Mouse (Mus musculus): Measurements from ENCODE around the gene Sh2d4b. TPM values are rescaled to one million over a fixed set of nuclear protein-coding genes. Genes with fewer than 3 reads are reported as not detected.

Sh2d4b gene
- polyA plus RNA-seq, 1 experiment, result 0.09 TPM

- Histone ChIP-seq H3K4me3 (ENCODE audit: insufficient read depth, poor library complexity, severe bottlenecking) (no peak overlapping the region), H3K79me3 (ENCODE audit: low read depth) (peaks cover 46% of the 10 kb centered on the region), H3K36me3 (ENCODE audit: control insufficient read depth, insufficient read depth) (peaks cover 10% of the 10 kb centered on the region), H3K27me3 (ENCODE audit: control insufficient read depth, insufficient read depth, insufficient read length) (no peaks in the 10 kb centered on the region), H3K79me2 (ENCODE audit: control insufficient read depth, insufficient read depth) (peaks cover 99% of the 10 kb centered on the region), H3ac (ENCODE audit: control insufficient read depth, insufficient read length, low read depth) (no peak overlapping the region)
- TF ChIP-seq MAX (IDR thresholded peaks at IDR 0.05) (no peak), CEBPB (IDR thresholded peaks at IDR 0.05; ENCODE audit: low read depth) (no peak), CTCF (IDR thresholded peaks at IDR 0.05; ENCODE audit: control insufficient read depth, insufficient read depth, insufficient read length) (no peak), FOSL1 (IDR thresholded peaks at IDR 0.05; ENCODE audit: insufficient read depth, low read length, poor library complexity, severe bottlenecking) (no peak), MYOG (IDR thresholded peaks at IDR 0.05; ENCODE audit: control insufficient read depth, extremely low read depth, insufficient read length) (no peak), USF1 (IDR thresholded peaks at IDR 0.05; ENCODE audit: low read depth) (no peak), MYOD1 (IDR thresholded peaks at IDR 0.05; ENCODE audit: control insufficient read depth, insufficient read length, low read depth) (no peak)
Observed at GRCm38 (mm10) chr14:40933328-40933727, 40.3 kb upstream of the Sh2d4b start.

GRCm38 (mm10) chr14:40932225-40932624 is 39.2 kb upstream of the Sh2d4b start:
- Histone ChIP-seq H3K36me3 (ENCODE audit: control insufficient read depth, insufficient read depth) (peaks cover 10% of the 10 kb centered on the region), H3K79me2 (ENCODE audit: control insufficient read depth, insufficient read depth) (peaks cover 99% of the 10 kb centered on the region), H3K4me3 (ENCODE audit: insufficient read depth, poor library complexity, severe bottlenecking) (no peak overlapping the region), H3K27me3 (ENCODE audit: control insufficient read depth, insufficient read depth, insufficient read length) (no peaks in the 10 kb centered on the region), H3K79me3 (ENCODE audit: low read depth) (peaks cover 47% of the 10 kb centered on the region), H3ac (ENCODE audit: control insufficient read depth, insufficient read length, low read depth) (no peak overlapping the region)
- TF ChIP-seq USF1 (IDR thresholded peaks at IDR 0.05; ENCODE audit: low read depth), result no peak
- TF ChIP-seq CEBPB (IDR thresholded peaks at IDR 0.05; ENCODE audit: low read depth), result no peak
- no peak for TF ChIP-seq MYOD1 (IDR thresholded peaks at IDR 0.05; ENCODE audit: control insufficient read depth, insufficient read length, low read depth)
- TF ChIP-seq MYOG (IDR thresholded peaks at IDR 0.05; ENCODE audit: control insufficient read depth, extremely low read depth, insufficient read length), result no peak
- TF ChIP-seq FOSL1 (IDR thresholded peaks at IDR 0.05; ENCODE audit: insufficient read depth, low read length, poor library complexity, severe bottlenecking), result no peak
- no peak for TF ChIP-seq MAX (IDR thresholded peaks at IDR 0.05)
- TF ChIP-seq CTCF (IDR thresholded peaks at IDR 0.05; ENCODE audit: control insufficient read depth, insufficient read depth, insufficient read length), result no peak

- TF ChIP-seq MYOD1 (IDR thresholded peaks at IDR 0.05; ENCODE audit: control insufficient read depth, insufficient read length, low read depth), result no peak
- H3K79me2 ChIP-seq (ENCODE audit: control insufficient read depth, insufficient read depth), result peaks cover 99% of the 10 kb centered on the region
Observed at GRCm38 (mm10) chr14:40931115-40931829, 38.2 kb upstream of the Sh2d4b start.

GRCm38 (mm10) chr14:40929943-40930342 is 36.9 kb upstream of the Sh2d4b start:
- peaks cover 96% of the 10 kb centered on the region for H3K79me2 ChIP-seq (ENCODE audit: control insufficient read depth, insufficient read depth)
- TF ChIP-seq USF1 (IDR thresholded peaks at IDR 0.05; ENCODE audit: low read depth) (no peak), MYOD1 (IDR thresholded peaks at IDR 0.05; ENCODE audit: control insufficient read depth, insufficient read length, low read depth) (no peak), FOSL1 (IDR thresholded peaks at IDR 0.05; ENCODE audit: insufficient read depth, low read length, poor library complexity, severe bottlenecking) (no peak), CTCF (IDR thresholded peaks at IDR 0.05; ENCODE audit: control insufficient read depth, insufficient read depth, insufficient read length) (no peak), MAX (IDR thresholded peaks at IDR 0.05) (no peak), CEBPB (IDR thresholded peaks at IDR 0.05; ENCODE audit: low read depth) (no peak), MYOG (IDR thresholded peaks at IDR 0.05; ENCODE audit: control insufficient read depth, extremely low read depth, insufficient read length) (no peak)
- H3K79me3 ChIP-seq (ENCODE audit: low read depth), result peaks cover 31% of the 10 kb centered on the region
- no peaks in the 10 kb centered on the region for H3K27me3 ChIP-seq (ENCODE audit: control insufficient read depth, insufficient read depth, insufficient read length)
- peaks cover 10% of the 10 kb centered on the region for H3K36me3 ChIP-seq (ENCODE audit: control insufficient read depth, insufficient read depth)
- H3ac ChIP-seq (ENCODE audit: control insufficient read depth, insufficient read length, low read depth), result no peak overlapping the region
- no peak overlapping the region for H3K4me3 ChIP-seq (ENCODE audit: insufficient read depth, poor library complexity, severe bottlenecking)

More at GRCm38 (mm10) chr14:40931115-40931829, 38.2 kb upstream of the Sh2d4b start:
- Histone ChIP-seq H3K79me3 (ENCODE audit: low read depth) (peaks cover 41% of the 10 kb centered on the region), H3K27me3 (ENCODE audit: control insufficient read depth, insufficient read depth, insufficient read length) (no peaks in the 10 kb centered on the region), H3K4me3 (ENCODE audit: insufficient read depth, poor library complexity, severe bottlenecking) (no peak overlapping the region), H3K36me3 (ENCODE audit: control insufficient read depth, insufficient read depth) (peaks cover 10% of the 10 kb centered on the region), H3ac (ENCODE audit: control insufficient read depth, insufficient read length, low read depth) (no peak overlapping the region)

- no peak overlapping the region for H3K4me3 ChIP-seq (ENCODE audit: insufficient read depth, poor library complexity, severe bottlenecking)
- TF ChIP-seq MAX (IDR thresholded peaks at IDR 0.05) (no peak), FOSL1 (IDR thresholded peaks at IDR 0.05; ENCODE audit: insufficient read depth, low read length, poor library complexity, severe bottlenecking) (no peak), MYOD1 (IDR thresholded peaks at IDR 0.05; ENCODE audit: control insufficient read depth, insufficient read length, low read depth) (no peak), CEBPB (IDR thresholded peaks at IDR 0.05; ENCODE audit: low read depth) (no peak), MYOG (IDR thresholded peaks at IDR 0.05; ENCODE audit: control insufficient read depth, extremely low read depth, insufficient read length) (no peak), USF1 (IDR thresholded peaks at IDR 0.05; ENCODE audit: low read depth) (no peak), CTCF (IDR thresholded peaks at IDR 0.05; ENCODE audit: control insufficient read depth, insufficient read depth, insufficient read length) (no peak)
- H3K36me3 ChIP-seq (ENCODE audit: control insufficient read depth, insufficient read depth), result peaks cover 5% of the 10 kb centered on the region
- peaks cover 96% of the 10 kb centered on the region for H3K79me2 ChIP-seq (ENCODE audit: control insufficient read depth, insufficient read depth)
- peaks cover 28% of the 10 kb centered on the region for H3K79me3 ChIP-seq (ENCODE audit: low read depth)
- no peak overlapping the region for H3ac ChIP-seq (ENCODE audit: control insufficient read depth, insufficient read length, low read depth)
- no peaks in the 10 kb centered on the region for H3K27me3 ChIP-seq (ENCODE audit: control insufficient read depth, insufficient read depth, insufficient read length)
Observed at GRCm38 (mm10) chr14:40928897-40929296, 35.8 kb upstream of the Sh2d4b start.

- peaks cover 4% of the 10 kb centered on the region for H3K36me3 ChIP-seq (ENCODE audit: control insufficient read depth, insufficient read depth)
- H3K4me3 ChIP-seq (ENCODE audit: insufficient read depth, poor library complexity, severe bottlenecking), result no peak overlapping the region
- peaks cover 25% of the 10 kb centered on the region for H3K79me3 ChIP-seq (ENCODE audit: low read depth)
- TF ChIP-seq MYOD1 (IDR thresholded peaks at IDR 0.05; ENCODE audit: control insufficient read depth, insufficient read length, low read depth) (no peak), MAX (IDR thresholded peaks at IDR 0.05) (no peak), CTCF (IDR thresholded peaks at IDR 0.05; ENCODE audit: control insufficient read depth, insufficient read depth, insufficient read length) (no peak), FOSL1 (IDR thresholded peaks at IDR 0.05; ENCODE audit: insufficient read depth, low read length, poor library complexity, severe bottlenecking) (no peak), CEBPB (IDR thresholded peaks at IDR 0.05; ENCODE audit: low read depth) (no peak), USF1 (IDR thresholded peaks at IDR 0.05; ENCODE audit: low read depth) (no peak), MYOG (IDR thresholded peaks at IDR 0.05; ENCODE audit: control insufficient read depth, extremely low read depth, insufficient read length) (no peak)
- no peak overlapping the region for H3ac ChIP-seq (ENCODE audit: control insufficient read depth, insufficient read length, low read depth)
- H3K27me3 ChIP-seq (ENCODE audit: control insufficient read depth, insufficient read depth, insufficient read length), result no peaks in the 10 kb centered on the region
- peaks cover 88% of the 10 kb centered on the region for H3K79me2 ChIP-seq (ENCODE audit: control insufficient read depth, insufficient read depth)
Observed at GRCm38 (mm10) chr14:40927041-40927440, 34.0 kb upstream of the Sh2d4b start.

All from C2C12 (cell line).